Mouse (Mus musculus) cerebellum, adult 8-10 months (tissue): ENCODE data around the gene Gm8229.
"Not testable (repeated sequence)": the region's sequence is repeated elsewhere in the genome, so short reads cannot be mapped to it uniquely, and the experiment has no call there.

Source experiments
- DNase-seq: peaks from one replicate; pipeline ENCODE4 v3.0.0; 2022

Gene Gm8229

DNA sequence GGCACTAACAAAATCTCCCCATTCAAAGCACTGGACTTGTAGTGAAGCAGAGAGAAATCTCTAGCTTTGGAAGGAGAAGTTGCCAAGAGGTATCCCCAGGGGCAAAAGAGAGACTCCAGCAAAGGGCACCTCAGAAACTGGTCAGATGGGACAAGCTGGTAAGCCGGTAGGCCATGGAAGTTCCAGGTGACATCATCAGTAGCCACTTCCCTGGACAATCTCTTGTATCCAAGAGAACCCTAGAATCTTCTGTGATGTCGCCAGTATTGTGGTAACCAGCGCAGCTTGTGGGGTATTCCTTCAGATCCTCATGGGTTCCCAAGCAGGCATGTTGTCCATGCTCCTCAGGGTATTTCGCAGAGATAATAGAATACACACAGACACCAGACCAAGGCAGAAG lies at the start of gene Gm8229:
Gene Gm8229, plus strand, starts transcription at position 301 of the 400 bp plus-strand sequence.
- DNase-seq = not testable (repeated sequence)

GRCm38 (mm10) chr14:44338484-44338883 lies 26.7 kb upstream of the Gm8229 start, which contains the start of gene Gm5930:
TSS of gene Gm5930 (minus strand) at chr14:44338584.
- DNase-seq = not testable (repeated sequence)

GRCm38 (mm10) chr14:44361416-44361815 lies 3.7 kb upstream of the Gm8229 start:
- not testable (repeated sequence) for DNase-seq

DNA sequence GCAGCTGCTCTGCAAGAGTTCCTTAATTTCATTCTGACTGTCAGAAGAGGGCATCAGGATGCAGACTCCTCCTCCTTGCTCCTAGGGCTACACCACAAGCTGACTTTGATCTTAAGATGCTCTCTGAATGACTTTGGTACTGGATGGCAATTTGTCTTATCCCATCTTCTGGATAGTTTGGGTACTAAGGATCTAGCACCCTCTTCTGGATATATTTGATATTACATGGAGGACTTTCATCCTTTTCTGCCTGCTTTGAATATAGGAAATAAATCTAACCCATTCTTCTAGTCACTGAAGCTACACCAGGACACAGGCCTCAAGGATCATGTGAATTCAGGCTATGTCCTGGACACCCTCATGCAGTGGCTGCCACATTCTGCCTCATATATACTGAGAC lies 2.9 kb upstream of the Gm8229 start:
- not testable (repeated sequence) for DNase-seq

GRCm38 (mm10) chr14:44384233-44384632 lies 19.1 kb downstream of the Gm8229 start:
- DNase-seq = not testable (repeated sequence)

GRCm38 (mm10) chr14:44410588-44410987 lies 45.4 kb downstream of the Gm8229 start, which contains the start of gene Gm3371:
TSS of gene Gm3371 (minus strand) at chr14:44410688.
- not testable (repeated sequence) for DNase-seq
